Mouse (Mus musculus) heart, adult 8-10 months (tissue): Measurements from ENCODE around the gene Top2b. TPM values are rescaled to one million over a fixed set of nuclear protein-coding genes. Genes with fewer than 3 reads are reported as not detected.

Source experiments
- DNase-seq: peaks from one replicate; pipeline ENCODE4 v3.0.0; 2022; ENCODE audit warnings: low spot score
- total RNA-seq, 4 experiments: library from RNA; stranded (reverse); gene quantifications; 2 replicates each; pipeline ENCODE4 v1.2.4; 2022

Top2b gene
- 10 to 100 TPM; 42.1 to 56.5 (median 53.1) TPM for total RNA-seq

- DNase-seq, result peak; percentile 99
Measured at GRCm38 (mm10) chr14:16364878-16365337, at the start of gene Top2b. Gene Top2b, plus strand, starts transcription at chr14:16365179.

DNA sequence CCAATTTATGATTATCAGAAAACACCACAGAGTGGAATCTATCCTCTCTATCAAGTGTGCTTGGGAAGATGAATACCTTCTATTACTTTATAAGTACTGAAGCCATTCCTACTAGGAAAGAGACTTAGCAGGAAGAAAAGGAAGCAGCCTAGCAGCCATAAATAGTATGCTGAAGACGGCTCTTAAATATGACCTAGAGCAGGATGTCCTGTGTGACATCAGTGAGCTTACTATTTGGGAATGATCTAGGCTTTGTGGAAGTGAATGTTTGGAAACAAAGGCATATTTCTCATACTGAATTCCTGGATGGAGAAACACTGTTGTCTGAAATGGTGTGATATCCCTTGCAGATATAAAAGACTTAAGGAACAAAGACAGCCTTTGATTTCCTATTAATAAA, 48.3 kb upstream of the Top2b start:
- peak; percentile 19 for DNase-seq

DNA sequence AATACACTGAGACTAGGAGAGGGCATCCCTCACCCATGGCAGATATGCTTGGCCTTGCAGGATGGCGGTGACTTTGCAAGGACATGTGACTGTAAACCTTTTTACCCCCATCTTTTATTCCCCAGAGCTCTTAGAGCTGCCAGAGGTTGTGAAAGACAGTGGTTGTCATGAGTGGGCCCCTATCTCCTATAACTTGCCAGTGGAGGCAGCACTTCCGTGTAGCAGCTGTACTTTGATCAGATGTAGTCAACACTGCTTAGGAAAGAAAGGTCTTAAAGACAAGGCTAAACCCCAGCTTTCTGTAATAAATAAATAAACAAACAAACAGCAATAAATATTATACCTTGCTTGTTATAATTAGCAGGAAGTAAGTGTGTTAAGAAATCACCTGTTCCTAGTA, 45.2 kb upstream of the Top2b start:
- DNase-seq, result no peak

DNA sequence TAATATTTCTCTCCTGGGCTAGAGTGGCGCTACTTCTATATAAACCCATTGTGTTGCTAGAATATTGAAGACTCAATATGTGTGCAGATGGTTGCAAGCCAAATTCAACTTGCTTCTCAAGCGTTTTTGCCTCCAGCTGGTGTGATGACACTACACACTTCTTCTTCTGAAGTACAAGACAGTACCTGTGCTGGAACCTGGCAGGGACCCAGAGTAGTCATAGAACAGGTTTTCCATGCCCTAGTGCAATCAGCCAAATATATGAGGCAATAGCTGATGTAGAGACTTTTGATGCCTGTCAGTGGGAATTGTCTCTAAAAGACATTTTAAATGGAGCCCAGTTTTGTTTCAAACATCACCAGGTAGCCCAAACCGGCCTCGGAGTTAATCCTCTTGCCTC, 40.6 kb upstream of the Top2b start:
- DNase-seq, result no peak

GRCm38 (mm10) chr14:16325208-16325607, 39.8 kb upstream of the Top2b start:
- no peak for DNase-seq

- DNase-seq, result peak; percentile 44
Measured at GRCm38 (mm10) chr14:16328531-16328930, 36.4 kb upstream of the Top2b start.

DNA sequence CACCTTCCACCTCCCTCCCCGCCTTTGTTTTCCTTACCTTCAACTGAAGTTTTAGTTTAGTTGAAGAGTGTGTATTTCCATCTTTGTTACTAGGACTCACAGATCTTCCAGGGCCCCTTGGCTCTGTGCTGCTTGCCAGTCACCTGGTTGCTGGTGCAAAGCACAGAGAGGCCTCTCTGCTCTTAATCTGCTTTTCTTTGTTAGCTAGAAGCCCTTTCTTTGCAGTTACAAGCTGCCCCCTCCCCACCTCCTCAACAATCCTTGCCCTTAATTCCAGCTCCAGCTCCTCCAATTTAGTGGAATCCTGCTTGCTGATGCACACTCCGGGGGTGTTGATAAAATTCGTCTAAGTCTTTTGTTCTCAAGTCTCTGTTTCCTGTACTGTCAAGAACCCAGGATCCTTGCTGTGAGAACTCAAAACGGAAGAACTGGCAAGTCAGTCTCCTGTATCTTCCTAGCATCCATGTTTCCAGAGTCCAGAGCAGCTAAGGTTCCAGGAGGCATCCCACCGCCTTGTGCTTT, 36.0 kb upstream of the Top2b start:
- DNase-seq, result no peak

GRCm38 (mm10) chr14:16329756-16330155, 35.2 kb upstream of the Top2b start:
- no peak for DNase-seq

- DNase-seq, result no peak
Measured at GRCm38 (mm10) chr14:16334260-16334659, 30.7 kb upstream of the Top2b start.

DNA sequence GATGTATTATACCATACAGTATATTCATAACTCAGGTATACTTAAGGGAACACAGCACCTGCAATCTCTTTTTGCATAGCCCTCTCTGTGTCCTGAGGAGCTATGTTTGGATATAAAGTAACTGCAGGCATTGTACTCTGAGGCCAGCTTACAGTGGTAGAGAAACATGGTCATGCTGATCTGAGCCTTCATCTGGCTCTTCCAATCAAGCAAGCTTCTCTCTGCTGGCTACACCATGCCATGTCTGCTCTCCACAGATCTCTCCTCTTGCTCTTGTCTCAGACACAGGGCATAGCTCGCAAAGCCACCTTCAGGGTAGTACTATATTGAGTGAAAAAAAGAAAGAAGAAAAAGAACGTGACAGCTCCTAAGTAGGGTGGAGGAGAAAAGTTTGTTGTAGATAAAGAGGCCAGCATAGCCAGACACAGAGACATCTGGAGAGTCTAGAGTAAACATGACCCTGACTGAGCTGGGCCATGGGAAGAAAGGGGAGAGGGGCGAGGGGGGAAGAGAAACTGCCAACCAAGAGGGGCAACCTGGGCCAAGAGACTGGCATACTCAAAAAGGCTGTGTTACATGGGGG, 29.1 kb upstream of the Top2b start:
- DNase-seq, result no peak

DNA sequence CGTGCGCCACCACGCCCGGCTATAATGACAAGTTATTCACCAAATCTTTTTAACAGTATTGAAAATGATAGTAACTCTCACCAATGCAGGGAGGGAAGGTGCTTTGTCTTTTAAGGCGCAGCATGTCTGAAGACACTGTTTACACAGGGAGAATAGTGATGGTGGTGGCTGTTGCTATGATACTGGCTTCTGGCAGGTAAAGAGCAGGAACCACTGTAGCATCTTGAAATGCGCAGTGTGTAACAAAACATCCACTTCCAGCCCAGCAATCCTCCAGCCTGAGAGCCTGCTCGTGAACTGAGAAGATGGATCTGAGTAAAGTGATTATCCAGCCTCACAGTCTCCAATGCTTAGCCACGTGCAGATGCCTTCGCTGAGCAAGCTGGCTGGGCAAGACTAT, 17.5 kb upstream of the Top2b start:
- DNase-seq, result no peak

- DNase-seq, result no peak
Measured at GRCm38 (mm10) chr14:16359704-16360103, 5.3 kb upstream of the Top2b start.

GRCm38 (mm10) chr14:16364161-16364831, 683 bp upstream of the Top2b start:
- DNase-seq, result peak; percentile 73

DNA sequence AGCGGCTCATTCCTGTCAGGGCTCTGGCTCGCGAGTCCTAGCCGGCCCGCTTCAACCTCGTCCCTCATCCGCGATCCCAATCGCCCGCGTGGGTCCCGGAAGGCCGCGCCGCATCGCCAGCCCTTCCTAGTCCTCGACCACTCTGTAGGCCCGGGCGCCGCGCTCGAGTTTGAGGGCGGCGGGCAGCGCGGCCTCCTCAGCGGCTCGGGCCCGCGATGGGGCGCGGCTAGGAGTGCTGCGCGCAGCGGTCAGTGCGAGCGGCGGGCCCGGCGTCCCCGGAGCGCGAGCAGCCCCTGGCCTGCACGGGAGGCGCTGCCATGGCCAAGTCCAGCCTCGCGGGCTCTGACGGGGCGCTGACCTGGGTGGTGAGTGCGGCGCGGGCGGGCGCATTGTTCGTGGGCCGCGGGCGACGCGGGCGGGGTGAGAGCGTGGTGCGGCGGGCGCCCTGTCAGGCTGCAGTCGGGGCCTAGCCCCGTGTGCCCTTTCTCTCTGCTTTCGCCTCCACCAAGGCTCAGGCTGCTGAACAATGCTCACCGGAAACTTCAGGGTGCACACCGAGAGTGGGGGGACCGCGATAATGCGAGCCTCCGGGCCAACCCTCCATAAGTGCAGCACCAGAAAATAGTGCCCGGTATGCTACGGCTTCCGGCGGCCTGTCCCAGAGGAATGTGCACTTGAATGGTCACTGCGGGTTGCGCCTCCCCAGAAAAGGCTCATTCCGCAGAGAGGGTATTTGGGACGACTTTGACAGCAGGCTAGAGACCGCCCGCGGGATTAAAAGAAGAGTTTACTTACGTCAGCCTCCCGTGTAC, 589 bp downstream of the Top2b start:
- peak; percentile 53 for DNase-seq

- DNase-seq, result no peak
Measured at GRCm38 (mm10) chr14:16366174-16366889, 1.4 kb downstream of the Top2b start.

DNA sequence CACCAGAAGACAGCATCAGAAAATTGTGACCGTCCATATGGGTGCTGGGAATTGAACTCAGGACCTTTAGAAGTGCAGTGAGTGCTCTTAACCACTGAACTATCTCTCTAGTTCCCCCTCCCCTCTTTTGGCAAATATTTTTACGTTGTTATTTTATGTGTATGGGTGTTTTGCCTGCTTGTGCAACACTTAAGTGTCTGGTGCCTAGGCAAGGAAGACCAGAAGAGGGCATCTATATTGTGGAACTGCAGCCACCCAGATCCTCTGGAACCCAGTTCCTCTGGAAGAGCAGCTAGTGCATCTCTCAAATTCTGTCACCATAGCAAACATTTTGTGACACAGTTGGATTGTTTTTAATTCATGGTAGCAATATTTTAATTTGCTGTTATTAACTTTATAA, 2.0 kb downstream of the Top2b start:
- no peak for DNase-seq

GRCm38 (mm10) chr14:16372761-16373160, 7.8 kb downstream of the Top2b start:
- no peak for DNase-seq

DNA sequence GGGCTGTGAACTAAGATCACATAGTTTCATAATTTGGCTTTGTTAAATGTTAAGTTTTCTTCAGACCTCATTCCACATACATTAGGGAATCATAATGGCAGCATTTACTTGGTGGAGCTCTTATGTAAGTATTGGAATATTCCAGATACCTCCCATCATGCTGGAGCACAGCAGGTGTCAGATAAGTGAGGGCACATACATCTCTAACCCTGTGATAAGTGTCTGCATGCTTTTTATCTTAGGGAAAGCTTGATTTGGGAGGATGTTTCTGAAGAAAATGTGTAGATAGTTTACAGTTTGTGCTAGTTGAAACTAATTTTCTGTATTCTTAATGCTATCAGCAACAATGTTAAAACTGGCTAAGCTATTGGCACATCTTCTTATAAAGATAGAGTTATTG, 8.2 kb downstream of the Top2b start:
- no peak for DNase-seq

- peak; percentile 88 for DNase-seq
Measured at GRCm38 (mm10) chr14:16379917-16380570, 15.1 kb downstream of the Top2b start.

DNA sequence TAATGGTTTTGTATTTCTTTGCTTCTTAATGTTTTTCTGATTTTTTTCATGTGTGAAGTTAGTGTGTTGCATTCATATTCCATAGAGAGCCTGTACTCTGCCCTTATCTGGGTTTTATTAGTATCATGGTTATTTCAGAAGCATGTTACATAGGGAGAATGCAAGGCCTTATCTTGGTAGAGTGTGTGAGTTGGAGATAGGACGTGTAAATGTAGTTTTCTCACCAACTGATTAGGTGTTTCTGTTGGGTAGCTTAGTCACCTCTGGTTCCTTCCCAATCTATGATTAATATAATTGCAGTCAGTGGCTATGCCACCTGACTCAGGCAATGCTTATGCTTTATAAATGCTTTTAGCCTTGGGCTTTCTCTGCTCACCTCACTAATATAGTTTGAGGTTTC, 19.8 kb downstream of the Top2b start:
- DNase-seq, result no peak

DNA sequence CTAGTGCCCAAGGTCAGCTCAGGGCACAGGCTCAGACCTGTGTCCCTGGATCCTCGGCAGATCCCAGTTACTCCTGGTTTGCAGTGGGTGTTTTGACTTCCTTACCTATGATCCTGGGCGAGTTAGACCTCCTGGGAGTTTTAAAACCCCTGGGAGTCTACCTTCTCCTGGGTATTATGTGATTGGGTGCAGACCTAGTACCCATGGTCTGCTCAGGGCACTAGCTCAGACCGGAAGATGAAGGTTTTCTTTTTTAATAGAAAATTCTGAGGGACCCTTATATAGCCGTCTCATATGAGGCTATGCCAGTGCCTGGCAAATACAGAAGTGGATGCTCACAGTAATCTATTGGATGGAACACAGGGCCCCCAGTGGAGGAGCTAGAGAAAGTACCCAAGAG, 40.2 kb downstream of the Top2b start:
- no peak for DNase-seq
